Mouse (Mus musculus) thymus, postnatal 0 days (tissue): ENCODE results near the gene Lgals3. TPM values are rescaled to one million over a fixed set of nuclear protein-coding genes. Genes with fewer than 3 reads are reported as not detected.

ENCODE experiments used
- DNase-seq: peaks from one replicate; pipeline ENCODE4 v3.0.0-alpha.2; 2015; ENCODE audit warnings: low spot score
- polyA plus RNA-seq: library from polyadenylated mRNA; unstranded; fragments of >200 nt; fragmentation: Nextera tagmentation; extraction: Ambion mirVana; gene quantifications from 2 replicates; pipeline ENCODE4 v1.2.1, GENCODE M21; 2015

Lgals3 gene
- polyA plus RNA-seq, 1 experiment from 2014 or later = 79.9 TPM

DNA sequence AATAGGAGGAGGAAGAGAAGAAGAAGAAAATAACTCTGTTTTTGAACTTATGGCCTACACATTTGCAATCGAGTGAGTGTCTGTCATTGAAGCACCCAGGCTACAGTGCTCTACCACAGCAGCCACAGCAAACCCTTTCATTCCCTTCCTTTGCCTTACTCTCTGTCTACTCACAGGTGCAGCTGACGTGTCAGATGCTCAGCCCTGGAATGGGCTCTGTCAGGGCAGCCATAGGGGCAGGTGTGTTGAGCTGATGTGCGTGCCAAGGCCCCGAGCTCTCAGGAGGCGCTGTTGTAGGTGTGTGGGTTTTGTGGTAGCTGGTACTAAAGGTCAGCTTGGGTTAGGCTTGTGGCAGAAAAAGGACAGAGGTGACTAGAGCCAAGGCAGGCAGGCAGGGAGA lies 2.2 kb downstream of the Lgals3 start:
- DNase-seq = peak; percentile 75

DNA sequence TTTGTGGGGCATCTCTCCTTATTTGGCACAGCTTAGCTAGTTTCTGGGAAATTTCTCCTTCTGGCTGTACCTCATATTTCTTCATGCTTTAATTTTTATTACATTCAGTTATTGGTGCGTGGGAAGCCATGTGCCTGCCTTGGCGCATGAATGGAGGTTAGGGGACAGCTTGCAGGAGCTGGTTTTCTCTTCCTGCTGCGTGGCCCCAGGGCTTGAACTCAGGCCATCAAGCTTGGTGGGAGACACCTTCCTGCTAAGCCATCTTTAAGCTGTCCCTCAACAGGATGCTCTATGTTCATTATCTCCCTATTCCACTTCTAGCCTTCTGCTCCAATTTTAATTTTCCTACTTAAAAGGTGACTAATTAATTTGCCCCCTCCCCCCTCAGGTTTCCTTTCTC lies 3.2 kb downstream of the Lgals3 start:
- no peak for DNase-seq

DNA sequence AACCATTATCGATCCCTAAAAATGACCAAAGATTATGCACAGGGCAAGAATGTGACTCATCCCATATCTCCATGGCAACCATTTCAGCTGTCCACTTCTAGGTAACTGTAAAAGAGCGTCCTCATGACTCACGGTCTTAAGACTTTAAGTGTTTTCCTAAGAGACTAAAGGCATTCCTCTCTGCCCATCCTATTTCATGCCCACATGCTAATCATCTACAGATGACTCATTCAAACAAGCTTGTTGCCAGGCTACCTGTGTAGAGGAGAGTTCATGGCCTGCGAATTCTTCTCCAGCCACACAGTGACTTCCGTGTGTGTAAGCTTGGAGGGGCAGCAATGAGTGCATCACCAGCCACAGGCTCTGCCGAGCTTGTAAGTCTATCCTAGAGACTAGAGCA lies 4.1 kb downstream of the Lgals3 start:
- no peak for DNase-seq

DNA sequence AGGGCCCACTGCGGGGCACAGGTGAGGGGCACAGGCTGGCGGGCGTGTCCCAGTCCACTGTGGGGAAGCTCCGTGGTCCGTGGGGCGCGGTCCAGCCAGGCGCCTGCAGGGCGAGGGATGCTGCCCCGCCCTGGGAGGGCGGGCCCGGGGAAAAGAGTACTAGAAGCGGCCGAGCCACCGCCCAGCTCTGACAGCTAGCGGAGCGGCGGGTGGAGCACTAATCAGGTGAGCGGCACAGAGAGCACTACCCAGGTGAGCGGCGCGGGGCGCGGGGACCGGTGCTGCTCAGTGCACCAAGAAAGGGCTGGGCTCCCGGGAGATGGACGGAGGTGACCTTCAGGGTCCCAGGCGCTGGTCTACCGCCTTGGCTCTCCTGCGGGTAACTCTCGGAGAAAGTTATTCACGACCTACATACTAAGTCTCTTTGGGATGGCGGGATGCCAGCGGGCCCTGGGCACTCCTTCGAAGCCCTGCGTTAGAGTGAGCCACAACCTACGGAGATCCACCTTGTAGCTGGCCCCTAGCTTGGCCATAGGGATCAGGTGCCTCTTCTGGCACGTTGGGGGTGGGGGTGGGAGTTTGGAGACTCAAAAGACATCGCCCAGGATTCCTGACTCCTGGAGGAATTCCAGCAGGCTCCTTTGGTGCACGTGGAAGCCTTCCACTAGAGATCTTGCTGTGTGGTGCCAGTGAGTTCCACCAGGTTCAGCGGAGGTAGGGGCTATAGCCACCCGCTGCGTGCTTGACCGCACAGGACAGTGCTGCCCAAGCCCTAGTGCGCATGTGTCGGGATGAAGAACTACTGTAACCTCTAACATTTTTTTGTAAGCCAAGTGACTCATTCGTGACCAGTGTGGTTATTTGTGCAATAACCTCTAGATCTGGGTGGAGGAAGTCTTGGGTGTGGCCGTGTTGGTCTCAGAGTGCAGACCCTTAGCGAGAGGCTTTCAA lies 6.5 kb downstream of the Lgals3 start:
- DNase-seq = no peak

DNA sequence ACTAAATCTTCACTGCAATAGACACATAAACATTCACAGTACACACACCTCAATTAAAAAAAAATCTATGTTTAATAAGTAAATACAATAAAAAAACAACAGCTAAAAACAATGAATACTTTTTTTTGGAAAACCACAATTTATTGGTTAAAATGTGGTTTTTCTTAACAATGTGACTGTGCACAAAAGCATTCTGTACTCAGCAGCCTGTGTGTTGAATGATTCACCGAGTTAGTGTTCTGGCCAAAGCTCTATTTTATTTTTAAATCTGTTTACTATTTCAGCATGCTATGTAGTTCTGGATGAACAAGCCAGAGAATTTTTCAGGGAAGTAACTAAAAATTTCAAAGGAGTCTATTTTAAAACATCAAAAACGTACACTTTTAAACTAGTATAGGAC lies 9.0 kb downstream of the Lgals3 start:
- DNase-seq = no peak

DNA sequence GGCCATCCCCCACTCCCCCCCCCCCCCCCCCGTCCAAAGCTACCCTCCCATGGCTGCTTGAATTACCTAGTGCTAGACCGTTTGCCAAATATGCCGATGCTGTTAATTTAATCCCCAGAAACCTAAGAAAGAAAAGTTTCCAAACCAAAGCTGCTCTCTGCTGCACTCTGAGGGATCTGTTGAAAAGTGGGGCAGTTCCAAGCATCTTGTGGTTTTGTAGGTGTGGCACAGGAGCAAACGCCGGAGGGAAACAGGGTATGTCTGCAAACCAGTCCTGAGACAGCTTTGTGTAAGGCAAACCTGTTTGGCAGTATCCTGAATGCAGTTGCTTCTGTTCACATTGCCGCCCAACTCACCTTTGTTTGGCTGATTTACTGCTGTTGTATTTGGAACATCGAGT lies 10.8 kb downstream of the Lgals3 start:
- DNase-seq = no peak

DNA sequence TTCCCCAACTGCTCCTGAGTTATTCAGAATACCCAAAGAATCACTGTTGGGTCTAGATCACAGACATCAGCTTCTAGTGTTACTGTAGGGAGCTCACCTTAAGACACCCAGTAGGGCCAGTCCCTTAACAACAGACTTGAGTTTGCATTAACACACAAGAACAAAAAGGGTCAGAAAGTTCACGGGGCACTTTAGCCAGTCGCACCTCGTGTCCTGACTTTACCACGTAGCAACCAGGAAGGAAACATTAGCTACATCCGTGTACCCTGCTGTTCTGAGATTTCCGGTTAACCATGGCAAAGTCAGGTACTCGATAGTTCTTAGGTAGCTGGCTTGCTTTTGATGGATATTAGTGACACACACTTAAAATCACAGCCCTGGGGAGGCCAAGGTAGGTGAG lies 16.4 kb downstream of the Lgals3 start:
- no peak for DNase-seq

DNA sequence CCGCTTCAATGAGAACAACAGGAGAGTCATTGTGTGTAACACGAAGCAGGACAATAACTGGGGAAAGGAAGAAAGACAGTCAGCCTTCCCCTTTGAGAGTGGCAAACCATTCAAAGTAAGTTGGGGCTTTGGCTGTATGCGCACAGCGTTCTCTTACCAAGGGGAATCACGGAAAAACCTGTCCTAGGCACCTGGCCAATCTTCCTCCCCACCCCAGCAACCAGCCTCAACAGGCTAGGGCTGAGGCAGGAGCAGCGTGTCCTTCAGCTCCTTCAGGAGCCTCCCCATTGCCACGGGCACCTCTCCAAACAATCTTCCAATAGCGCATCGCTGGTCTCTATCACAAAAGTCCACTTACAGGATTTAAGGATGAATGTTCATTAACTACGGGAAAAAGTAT lies 17.1 kb downstream of the Lgals3 start:
- DNase-seq = no peak

DNA sequence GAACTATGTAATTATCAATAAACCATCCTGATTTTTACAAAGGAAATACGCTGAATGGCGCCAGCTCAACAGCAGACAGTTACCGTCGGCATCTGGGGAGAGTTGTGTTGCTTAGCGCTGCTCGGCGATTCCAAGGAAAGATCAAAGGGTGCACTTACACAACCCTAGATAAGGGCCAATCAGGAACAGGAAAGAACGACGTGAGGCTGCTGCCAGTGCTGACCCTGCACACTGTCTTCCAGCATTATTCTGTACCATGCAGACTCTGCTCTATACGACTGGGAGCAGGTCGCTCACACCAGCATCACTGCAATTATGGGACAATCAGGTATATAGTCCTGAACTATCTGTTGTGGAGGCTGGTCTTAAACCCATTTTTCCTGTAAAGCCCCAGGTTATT lies 18.6 kb downstream of the Lgals3 start:
- no peak for DNase-seq

DNA sequence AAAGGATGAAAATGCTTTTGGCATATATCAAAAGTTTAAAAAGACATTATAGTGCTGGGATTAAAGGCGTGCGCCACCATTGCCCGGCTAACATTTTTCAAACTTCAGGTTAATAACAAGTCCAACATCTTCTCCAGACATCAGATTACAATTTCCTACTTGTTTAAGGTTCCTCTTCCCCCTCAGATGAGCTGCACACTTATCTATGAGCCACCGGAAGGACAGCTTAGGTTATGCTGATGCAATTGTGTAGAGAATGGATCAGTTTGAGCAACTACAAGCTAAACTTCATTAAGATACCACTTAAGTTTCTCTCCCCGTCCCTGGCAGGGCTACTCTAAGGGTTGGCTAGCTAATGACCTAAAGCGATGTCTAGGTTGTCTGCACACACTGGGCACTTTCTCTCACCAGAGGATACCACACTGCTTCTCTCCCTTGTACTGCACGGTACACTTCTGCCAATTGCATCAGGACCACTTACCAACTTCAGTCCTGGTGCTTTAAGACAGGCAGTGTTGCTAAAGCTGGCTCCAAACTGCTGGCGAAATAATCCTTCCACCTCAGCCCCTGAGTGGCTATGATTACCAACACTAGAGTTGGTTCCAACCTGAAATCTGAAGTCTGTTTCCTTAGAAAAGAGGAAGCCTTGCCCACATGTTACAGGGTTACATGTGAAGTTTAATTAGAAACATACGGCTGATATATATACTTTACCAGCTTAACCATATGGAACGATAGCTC lies 26.0 kb downstream of the Lgals3 start:
- DNase-seq = no peak

DNA sequence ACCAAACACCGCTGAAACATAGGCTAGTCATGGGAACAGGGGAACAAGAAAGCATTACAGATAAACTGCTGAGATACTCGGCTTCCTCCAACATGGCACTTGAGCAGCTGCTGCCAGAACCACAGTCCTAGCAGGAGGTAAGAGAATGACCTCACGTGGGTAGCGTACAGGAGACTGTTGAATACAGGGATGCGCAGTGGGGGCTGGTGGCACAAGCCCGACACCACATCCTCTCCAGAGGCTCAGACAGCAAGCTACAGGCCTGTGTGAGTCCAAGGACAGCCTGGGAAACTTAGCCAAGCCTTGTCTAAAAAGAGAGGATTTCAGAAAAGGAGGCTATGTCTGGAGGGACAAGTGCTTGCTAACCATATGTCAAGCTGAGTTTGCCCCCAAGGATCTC lies 27.5 kb downstream of the Lgals3 start:
- no peak for DNase-seq

DNA sequence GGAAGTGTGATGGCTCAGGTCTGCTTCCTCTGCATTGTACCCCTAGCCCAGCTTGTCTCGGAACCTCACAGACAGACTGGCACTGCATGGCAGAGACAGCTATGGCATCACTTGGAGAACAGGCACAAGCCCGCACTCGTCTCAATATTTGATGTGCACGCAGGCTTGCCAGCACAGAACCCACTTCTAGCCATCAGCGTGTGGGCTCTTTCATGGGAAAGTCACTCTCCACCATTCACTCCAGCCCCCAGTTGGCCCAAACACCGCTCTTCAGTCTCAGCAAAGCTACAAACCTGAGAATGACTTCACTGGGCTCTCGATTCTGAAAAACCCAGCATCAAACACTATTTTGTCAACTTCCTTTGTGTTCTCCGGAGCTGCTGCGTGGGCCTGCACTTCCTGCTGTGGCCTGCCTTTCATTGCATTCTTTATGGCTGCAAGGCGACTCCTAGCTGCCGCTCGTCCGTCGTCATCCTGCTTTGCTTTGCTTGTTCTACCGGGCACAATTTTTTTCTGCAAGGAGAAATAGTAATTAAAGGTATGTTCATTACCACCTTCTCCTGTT lies 28.0 kb downstream of the Lgals3 start:
- no peak for DNase-seq

DNA sequence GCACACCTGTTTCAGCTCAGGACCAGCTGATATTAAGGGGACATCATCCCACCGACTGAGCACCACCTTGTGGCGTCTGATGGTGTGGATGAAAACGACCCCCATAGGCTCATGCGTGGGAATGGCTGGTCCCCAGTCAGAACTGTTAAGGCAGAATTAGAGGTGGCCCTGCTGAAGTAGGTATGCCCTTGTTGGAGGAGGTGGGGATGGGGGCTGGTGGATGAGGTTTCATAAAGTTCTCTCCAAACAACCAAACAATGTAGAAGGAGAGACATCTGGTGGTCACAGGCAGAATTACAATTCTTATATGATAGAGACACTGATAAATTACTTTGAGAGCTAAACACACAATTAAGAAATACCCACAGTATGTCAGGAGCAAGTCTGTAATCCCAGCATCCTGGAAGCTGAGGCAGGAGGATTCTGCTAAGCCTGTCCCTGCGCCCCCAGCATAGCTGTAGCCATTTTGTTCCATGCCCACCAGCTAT lies 28.7 kb downstream of the Lgals3 start:
- peak; percentile 57 for DNase-seq

DNA sequence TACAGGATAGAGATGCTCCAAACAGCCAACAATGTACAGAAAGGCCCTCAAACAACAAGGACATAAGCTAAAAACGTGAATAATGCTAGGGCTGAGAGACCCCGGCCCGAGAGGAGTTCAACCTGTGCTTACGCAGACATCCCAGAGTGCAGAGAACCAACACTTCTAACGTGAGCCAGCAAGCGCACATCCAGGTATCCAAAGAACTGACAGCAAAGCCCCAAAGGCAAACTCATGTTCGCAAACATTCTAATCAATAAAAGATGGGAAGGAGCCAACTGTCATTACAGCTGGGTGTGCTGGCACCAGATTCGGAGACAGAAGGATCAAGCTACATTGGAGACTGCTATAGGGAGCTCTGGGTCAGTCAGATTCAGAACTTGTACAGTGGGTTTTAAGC lies 35.2 kb downstream of the Lgals3 start:
- DNase-seq = no peak

DNA sequence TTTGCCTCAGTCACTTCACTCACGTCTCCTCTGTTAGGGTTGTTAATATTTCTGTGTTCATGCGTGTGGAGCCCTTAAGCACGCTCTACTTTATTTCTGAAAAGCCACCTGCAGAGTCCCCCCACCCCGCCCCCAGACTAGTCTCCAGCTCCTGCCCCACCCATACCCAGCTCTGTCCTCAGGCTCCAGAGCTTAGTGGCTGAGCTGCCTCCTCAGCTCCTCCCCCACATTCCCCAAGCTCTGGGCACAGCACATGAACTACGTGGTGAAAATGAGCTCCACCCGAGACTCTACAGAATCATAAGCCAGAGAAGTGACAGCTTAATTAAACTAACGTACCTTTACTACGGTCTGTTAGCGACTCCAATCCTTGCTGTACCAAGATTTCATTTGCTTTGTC lies 38.4 kb downstream of the Lgals3 start:
- DNase-seq = no peak

DNA sequence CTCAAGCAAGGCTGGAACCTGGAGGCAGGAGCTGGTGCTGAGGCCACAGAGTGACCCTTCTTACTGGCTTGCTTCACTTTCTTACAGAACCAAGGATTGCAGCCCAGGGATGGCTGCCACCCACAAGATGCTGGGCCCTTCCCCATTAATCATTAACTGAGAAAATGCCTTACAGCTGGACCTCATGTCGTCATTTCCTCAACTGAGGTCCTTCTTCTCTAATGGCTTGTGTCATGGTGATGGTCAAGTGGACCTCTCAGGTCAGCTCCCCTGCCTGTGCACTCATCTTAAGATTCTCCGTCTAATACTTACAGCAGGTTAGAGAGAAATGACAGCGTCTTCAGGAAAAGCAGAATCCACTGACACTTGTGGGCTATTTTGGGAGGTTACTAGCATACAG lies 49.8 kb downstream of the Lgals3 start:
- no peak for DNase-seq

DNA sequence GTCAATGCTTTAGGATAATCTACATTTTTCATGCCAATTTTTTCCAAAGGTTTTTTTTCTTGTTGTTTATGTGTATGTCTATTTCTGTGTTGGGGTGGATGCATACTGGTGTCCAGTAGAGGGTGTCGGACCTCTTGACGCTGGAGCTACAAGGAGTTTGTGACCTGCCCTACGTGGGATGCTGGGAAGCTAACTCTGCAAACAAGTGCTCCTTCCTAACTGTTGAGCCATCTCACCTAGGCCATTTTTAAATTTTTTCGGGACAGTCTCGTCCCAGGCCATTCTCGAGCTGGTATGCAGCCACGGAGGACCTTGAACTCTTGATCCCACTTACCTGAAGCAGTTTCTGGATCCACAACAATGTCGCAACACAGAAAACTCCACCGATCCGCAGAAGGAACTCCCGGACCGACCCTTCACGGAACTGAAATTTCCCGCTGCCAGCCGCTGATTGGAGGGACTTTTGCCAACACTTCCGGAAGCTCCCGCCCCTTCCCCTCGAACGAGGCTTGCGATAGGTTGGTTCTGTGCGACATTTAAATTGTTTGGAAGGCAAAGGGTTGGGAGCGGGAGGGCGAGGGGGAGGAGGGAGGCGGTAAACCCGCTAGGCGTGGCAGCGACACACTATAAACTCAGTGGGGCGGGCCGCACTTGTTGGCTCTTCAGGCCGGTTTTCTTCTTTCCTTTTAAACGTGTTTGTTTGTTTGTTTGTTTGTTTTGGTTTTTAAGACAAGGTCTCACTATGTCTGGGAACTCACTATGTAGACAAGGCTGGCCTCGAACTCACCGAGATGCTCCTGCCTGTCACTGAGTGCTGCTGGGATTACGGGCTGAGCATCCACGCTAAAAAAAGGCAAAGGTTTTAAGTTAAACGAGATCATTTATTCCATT lies 50.5 kb downstream of the Lgals3 start, which contains the start of gene Dlgap5:
TSS of gene Dlgap5 (minus strand) at position 633 of the 891 bp plus-strand sequence.
- DNase-seq = peak; percentile 95

DNA sequence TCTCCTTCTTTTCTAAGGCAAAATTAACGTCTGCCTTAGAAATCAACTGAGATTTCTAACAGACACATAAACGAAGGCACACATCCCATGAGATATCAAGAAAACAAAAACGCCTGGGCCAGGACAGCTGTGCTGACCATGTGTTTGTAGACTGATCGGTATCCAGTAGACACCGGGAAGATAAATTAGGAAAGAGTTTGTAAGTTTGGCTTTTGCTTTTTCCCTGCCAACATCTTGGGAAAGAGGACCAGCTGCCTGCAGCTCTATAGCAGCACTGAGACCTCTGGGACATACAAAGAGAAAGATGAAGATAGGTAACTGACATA lies 51.1 kb downstream of the Lgals3 start:
- DNase-seq = no peak

DNA sequence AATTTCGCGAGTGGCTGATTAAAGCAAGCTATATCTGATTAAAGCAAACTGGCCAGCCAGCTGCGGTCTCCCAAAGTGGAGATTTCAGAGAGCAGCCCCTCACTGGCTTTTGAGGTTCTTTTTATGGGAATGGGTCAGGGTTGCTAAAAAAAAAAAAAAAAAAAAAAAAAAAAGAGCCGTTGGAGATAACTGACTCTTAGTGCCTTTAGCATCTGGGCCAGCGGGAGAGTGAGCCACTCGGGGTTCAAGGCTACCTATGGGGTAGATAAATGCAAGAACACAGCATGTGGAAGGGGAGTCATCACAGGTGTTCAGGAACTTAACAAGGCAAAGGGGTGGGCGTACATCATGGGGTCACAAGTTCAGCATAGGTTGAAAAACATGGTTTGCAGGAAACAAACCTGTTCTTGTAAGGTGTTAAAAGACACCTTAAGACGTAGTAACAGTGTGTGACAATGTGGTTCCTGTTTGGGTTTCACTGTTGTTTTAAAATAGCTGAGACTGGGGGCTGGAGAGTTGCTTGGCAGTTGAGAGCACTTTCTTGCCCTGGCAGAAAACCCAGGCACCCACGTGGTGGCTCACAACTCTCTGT lies 51.6 kb downstream of the Lgals3 start:
- no peak for DNase-seq

DNA sequence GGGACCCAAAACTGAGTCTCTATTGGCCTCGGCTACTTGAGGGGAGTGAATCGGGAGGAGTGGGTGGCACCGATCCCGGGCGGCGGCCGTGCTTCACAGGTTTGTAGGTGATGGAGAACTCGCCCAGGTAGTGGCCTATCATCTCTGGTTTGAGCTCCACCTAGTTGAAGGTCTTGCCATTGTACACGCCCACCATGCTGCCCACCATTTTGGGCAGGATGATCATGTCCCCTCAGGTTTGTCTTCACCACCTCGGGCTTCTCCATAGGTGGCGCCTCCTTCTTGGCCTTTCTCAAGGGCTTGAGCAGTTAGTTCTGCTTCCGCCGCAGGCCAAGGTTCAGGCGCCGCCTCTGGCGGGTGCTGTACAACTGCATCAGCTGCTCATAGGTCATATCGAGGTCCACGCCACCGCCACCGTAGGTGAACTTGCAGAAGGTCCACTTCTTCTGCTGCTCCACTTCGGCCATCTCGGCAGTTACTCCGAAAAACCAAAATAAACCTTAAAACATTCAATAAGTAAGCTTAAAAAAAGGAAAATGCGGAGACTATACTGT lies 52.2 kb downstream of the Lgals3 start:
- DNase-seq = no peak
